Mouse (Mus musculus) thymus, adult 2 months (tissue): ENCODE results near the gene Zfp280c. TPM values are rescaled to one million over a fixed set of nuclear protein-coding genes. Genes with fewer than 3 reads are reported as not detected.

Source experiments
- DNase-seq: peaks from one replicate; pipeline ENCODE4 v3.0.0; 2021
- H3K27ac ChIP-seq: fragments of 200-500 bp; 2 replicates; pipeline ENCODE4 v1.5.1; 2012; ENCODE audit warnings: low read length, control low read depth; ENCODE audit not compliant: control insufficient read depth, insufficient read depth
- H3K27me3 ChIP-seq: fragments of 200-500 bp; 2 replicates; pipeline ENCODE4 v1.6.1; 2012; ENCODE audit warnings: mild to moderate bottlenecking, low read length, moderate library complexity, mixed read lengths; ENCODE audit not compliant: control insufficient read depth, insufficient read depth
- H3K36me3 ChIP-seq: fragments of 200-500 bp; 2 replicates; pipeline ENCODE4 v1.6.1; 2012; ENCODE audit warnings: mild to moderate bottlenecking, low read length, moderate library complexity; ENCODE audit not compliant: control insufficient read depth, insufficient read depth
- H3K4me1 ChIP-seq: fragments of 200-500 bp; replicated peaks from 2 replicates; pipeline ENCODE4 v1.6.1; 2012; ENCODE audit warnings: low read length; ENCODE audit not compliant: control insufficient read depth, insufficient read depth
- H3K4me3 ChIP-seq: fragments of 200-500 bp; 2 replicates; pipeline ENCODE4 v1.5.1; 2012; ENCODE audit warnings: mild to moderate bottlenecking, low read length, control low read depth, moderate library complexity; ENCODE audit not compliant: control insufficient read depth, insufficient read depth
- CTCF ChIP-seq: fragments of 200-500 bp; IDR thresholded peaks from 2 replicates; pipeline ENCODE4 v1.5.1; 2012; ENCODE audit warnings: mild to moderate bottlenecking, control low read depth, low read length, moderate library complexity, borderline replicate concordance; ENCODE audit not compliant: control insufficient read depth, poor library complexity, insufficient read depth; ENCODE audit errors: extremely low read depth
- POLR2A ChIP-seq: fragments of 200-500 bp; IDR thresholded peaks from 2 replicates; pipeline ENCODE4 v1.6.1; 2012; ENCODE audit warnings: mild to moderate bottlenecking, low read length, control low read depth, moderate library complexity; ENCODE audit not compliant: control insufficient read depth, poor library complexity, insufficient read depth; ENCODE audit errors: extremely low read depth
- WGBS: fragments of 180-500 bp; shearing (Covaris S2); methylation state at CpG from one replicate; pipeline ENCODE4 v1.1.7; 2018; 5-methylcytosine and 5-hydroxymethylcytosine counted together
- polyA plus RNA-seq: library from polyadenylated mRNA; depleted of rRNA; stranded (reverse); fragments of >200 nt; gene quantifications from 2 replicates; pipeline ENCODE4 v1.2.3, GENCODE M21; 2012

Gene Zfp280c
- polyA plus RNA-seq, 1 experiment: 11.4 TPM

GRCm38 (mm10) chrX:48596906-48597305 lies 2.6 kb upstream of the Zfp280c start:
- no peak for DNase-seq
- Histone ChIP-seq H3K4me1 (0 out of 2 replicates have a peak, but pooled peaks cover 2% of the 10 kb centered on the region), H3K36me3 (no peaks in the 10 kb centered on the region), H3K4me3 (no peak overlapping the region), H3K27me3 (no peaks in the 10 kb centered on the region), H3K27ac (no peak overlapping the region)
- 96% methylated on average over 5 of the region's 5 CpGs for WGBS
- TF ChIP-seq CTCF (no peak), POLR2A (no peak)

GRCm38 (mm10) chrX:48596053-48596452 lies 1.7 kb upstream of the Zfp280c start:
- no peak for TF ChIP-seq CTCF
- DNase-seq: no peak

DNA sequence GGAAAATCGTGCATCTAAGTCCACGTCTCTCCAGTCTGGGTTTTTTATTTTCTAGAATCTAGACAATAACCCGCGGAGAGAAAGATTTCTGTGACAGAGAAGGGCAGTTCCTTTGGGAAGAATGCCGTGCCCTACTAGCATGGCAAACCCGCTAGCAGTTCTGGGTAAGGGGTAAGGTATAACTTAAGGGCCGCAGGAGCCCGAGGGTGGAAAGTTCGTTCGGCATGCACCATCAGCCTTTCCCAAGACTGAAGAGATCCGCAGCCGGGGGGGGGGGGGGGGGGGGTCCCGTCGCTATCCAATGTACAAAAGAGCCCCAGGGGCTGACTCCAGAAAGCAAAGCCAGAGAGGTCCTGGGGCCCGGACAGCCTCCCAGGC lies 594 bp downstream of the Zfp280c start:
- peak; percentile 2 for DNase-seq
- no peak overlapping the region; the same call in 1 of the 2 replicates for H3K27ac ChIP-seq
- H3K36me3 ChIP-seq: peaks cover 9% of the 10 kb centered on the region; the same call in 1 of the 2 replicates
- H3K27me3 ChIP-seq: no peaks in the 10 kb centered on the region
- H3K4me1 ChIP-seq: 0 out of 2 replicates have a peak, but pooled peaks cover 2% of the 10 kb centered on the region
- TF ChIP-seq CTCF (no peak), POLR2A (no peak)
- peak overlapping the region; percentile 100 for H3K4me3 ChIP-seq
- under 1% methylated on average over 13 of the region's 15 CpGs for WGBS

More at GRCm38 (mm10) chrX:48596053-48596452, 1.7 kb upstream of the Zfp280c start:
- 93% methylated on average over 9 of the region's 9 CpGs for WGBS
- Histone ChIP-seq H3K27ac (no peak overlapping the region), H3K4me1 (0 out of 2 replicates have a peak, but pooled peaks cover 2% of the 10 kb centered on the region), H3K36me3 (no peaks in the 10 kb centered on the region), H3K27me3 (no peaks in the 10 kb centered on the region), H3K4me3 (no peak overlapping the region)

DNA sequence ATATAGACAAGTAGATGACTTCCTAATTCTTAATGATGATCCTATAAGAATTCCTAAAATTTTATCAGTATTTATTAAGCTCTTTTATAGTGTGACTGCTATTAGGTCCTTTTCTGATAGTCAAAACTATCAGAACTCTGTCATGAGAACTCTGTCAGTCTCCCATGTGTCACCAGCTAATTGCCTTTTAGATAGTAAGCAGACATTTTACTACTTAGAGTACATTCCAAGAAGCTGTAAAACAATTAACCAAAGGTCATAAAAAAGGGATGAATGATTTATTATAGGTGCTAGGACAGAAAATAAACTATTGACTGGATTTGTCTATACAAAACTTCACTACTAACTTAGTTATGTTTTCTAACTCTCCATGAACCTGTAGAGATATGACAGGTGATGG lies 11.0 kb downstream of the Zfp280c start:
- H3K36me3 ChIP-seq: peaks cover 4% of the 10 kb centered on the region
- no peak for DNase-seq
- TF ChIP-seq CTCF: no peak
- no peak for TF ChIP-seq POLR2A

DNA sequence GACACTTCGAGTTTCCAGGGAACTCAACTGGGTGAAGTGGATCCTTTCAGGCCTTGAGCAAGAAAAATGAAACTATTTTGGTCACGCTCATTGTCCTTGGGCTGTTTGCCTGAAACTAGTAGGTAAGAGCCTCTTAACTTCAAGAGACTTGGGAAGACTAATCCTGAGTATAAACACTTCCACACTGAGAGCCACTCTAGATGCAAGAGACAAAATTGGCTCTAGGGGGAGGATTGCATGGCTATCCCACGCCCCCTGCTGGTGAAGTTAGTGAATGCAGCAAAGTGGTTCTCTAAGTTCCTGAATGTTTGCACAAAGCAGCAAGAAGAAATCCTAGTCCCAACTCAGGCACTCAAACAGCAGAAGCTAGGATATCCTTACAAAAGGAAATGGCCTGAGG lies 62.1 kb downstream of the Zfp280c start:
- H3K36me3 ChIP-seq: no peaks in the 10 kb centered on the region
- no peak overlapping the region for H3K4me3 ChIP-seq
- DNase-seq: peak; percentile 60

More for the DNA sequence above, 11.0 kb downstream of the Zfp280c start:
- Histone ChIP-seq H3K4me3 (no peak overlapping the region), H3K27ac (no peak overlapping the region), H3K4me1 (no peaks in the 10 kb centered on the region), H3K27me3 (no peaks in the 10 kb centered on the region)

DNA sequence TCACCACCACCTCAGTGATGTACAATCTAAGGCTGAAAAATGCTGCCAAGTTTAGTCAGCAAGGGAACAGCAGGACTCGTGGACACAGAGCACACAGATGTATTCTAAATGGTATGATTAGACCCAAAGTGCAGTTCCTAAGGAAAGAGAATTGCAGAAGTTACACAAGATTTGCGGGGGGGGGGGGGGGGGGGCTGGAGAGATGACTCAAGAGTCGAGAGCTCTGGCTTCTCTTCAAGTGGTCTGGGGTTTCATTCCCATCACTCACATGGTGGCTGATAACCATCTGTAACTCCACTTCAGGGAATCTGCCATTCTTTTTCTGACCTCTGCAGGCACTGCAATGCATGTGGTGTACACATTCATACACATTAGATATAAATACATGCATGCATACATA lies 67.9 kb downstream of the Zfp280c start:
- Histone ChIP-seq H3K4me1 (no peaks in the 10 kb centered on the region), H3K36me3 (no peaks in the 10 kb centered on the region), H3K4me3 (no peak overlapping the region), H3K27ac (no peak overlapping the region), H3K27me3 (no peaks in the 10 kb centered on the region)
- WGBS: 31% methylated on average over 1 of the region's 3 CpGs
- no peak for TF ChIP-seq POLR2A
- TF ChIP-seq CTCF: no peak
- no peak for DNase-seq

More for the DNA sequence above, 62.1 kb downstream of the Zfp280c start:
- 62% methylated on average over 3 of the region's 3 CpGs for WGBS
- no peak for TF ChIP-seq CTCF
- TF ChIP-seq POLR2A: no peak
- Histone ChIP-seq H3K27ac (no peak overlapping the region), H3K27me3 (no peaks in the 10 kb centered on the region), H3K4me1 (no peaks in the 10 kb centered on the region)

DNA sequence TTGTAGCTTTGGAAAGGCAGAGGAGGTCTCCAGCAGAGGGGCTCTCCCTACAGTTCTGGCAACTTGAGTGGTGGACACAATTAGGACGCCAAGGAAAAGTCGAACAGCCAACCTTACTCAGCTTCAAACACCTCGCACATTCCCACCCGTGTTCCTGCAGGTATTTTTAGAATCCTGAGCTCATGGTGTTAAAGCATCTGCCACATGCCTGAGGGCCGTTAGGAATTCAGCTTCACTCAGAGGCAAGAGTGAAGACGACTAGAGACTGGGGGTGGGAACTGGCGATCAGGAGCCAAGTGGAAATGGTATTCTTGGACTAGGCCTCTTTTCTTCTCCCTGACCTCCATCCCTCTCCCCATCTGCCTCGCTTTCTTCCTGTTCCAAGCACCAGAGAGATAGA lies 68.4 kb downstream of the Zfp280c start:
- no peaks in the 10 kb centered on the region for H3K4me1 ChIP-seq
- no peaks in the 10 kb centered on the region for H3K36me3 ChIP-seq
- WGBS: 84% methylated on average over 8 of the region's 8 CpGs
- H3K27ac ChIP-seq: no peak overlapping the region
- DNase-seq: no peak
- H3K4me3 ChIP-seq: no peak overlapping the region
- TF ChIP-seq CTCF (no peak), POLR2A (no peak)
- H3K27me3 ChIP-seq: no peaks in the 10 kb centered on the region
